Mouse (Mus musculus) liver, embryonic 15.5 days (tissue): ENCODE measurements around the gene Il4. TPM values are rescaled to one million over a fixed set of nuclear protein-coding genes. Genes with fewer than 3 reads are reported as not detected.
A peak's percentile ranks its signal among the peaks of the same experiment; 100 is the strongest.

Experiments used
- ATAC-seq: fragments of 200-750 bp; cut with Nextera tagmentation; 2 replicates; pipeline ENCODE4 v1.8.0; 2017; ENCODE audit warnings: moderate number of reproducible peaks, mild to moderate bottlenecking, moderate library complexity; ENCODE audit not compliant: insufficient read depth
- H3K27ac ChIP-seq: fragments of 300-500 bp; sonication (generic); replicated peaks from 2 replicates; pipeline ENCODE4 v1.5.1; 2015; ENCODE audit warnings: mild to moderate bottlenecking, inconsistent platforms
- H3K27me3 ChIP-seq: fragments of 300-500 bp; sonication (generic); 2 replicates; pipeline ENCODE4 v1.6.1; 2015; ENCODE audit warnings: mild to moderate bottlenecking, inconsistent platforms
- H3K36me3 ChIP-seq: fragments of 300-500 bp; sonication (generic); replicated peaks from 2 replicates; pipeline ENCODE4 v1.6.1; 2015; ENCODE audit warnings: moderate library complexity, mild to moderate bottlenecking, inconsistent platforms
- H3K4me1 ChIP-seq: fragments of 300-500 bp; sonication (generic); replicated peaks from 2 replicates; pipeline ENCODE4 v1.6.1; 2015; ENCODE audit warnings: inconsistent platforms
- H3K4me2 ChIP-seq: fragments of 300-500 bp; sonication (generic); 2 replicates; pipeline ENCODE4 v1.6.1; 2015; ENCODE audit warnings: moderate library complexity, mild to moderate bottlenecking, inconsistent platforms
- H3K4me3 ChIP-seq: fragments of 300-500 bp; sonication (generic); replicated peaks from 2 replicates; pipeline ENCODE4 v1.5.1; 2015; ENCODE audit warnings: mild to moderate bottlenecking, inconsistent platforms
- H3K9ac ChIP-seq: fragments of 300-500 bp; sonication (generic); 2 replicates; pipeline ENCODE4 v1.6.1; 2015; ENCODE audit warnings: moderate library complexity, mild to moderate bottlenecking, inconsistent platforms
- H3K9me3 ChIP-seq: fragments of 300-500 bp; sonication (generic); replicated peaks from 2 replicates; pipeline ENCODE4 v1.6.1; 2016; ENCODE audit warnings: inconsistent platforms
- WGBS: fragments of 180-500 bp; shearing (Covaris S2); methylation state at CpG from one replicate; pipeline ENCODE4 v1.1.7; 2015; ENCODE audit warnings: mixed read lengths; ENCODE audit not compliant: insufficient replicate concordance; 5-methylcytosine and 5-hydroxymethylcytosine counted together
- polyA plus RNA-seq: library from polyadenylated mRNA; unstranded; fragments of >200 nt; fragmentation: Nextera tagmentation; extraction: Ambion mirVana; gene quantifications from 2 replicates; pipeline ENCODE4 v1.2.1, GENCODE M21; 2015

Gene Il4
- polyA plus RNA-seq, 1 experiment from 2014 or later = 0.35 TPM

- WGBS = 54% methylated on average over 12 of the region's 12 CpGs
Measured at GRCm38 (mm10) chr11:53642744-53643279, 24.3 kb upstream of the Il4 start.

GRCm38 (mm10) chr11:53637803-53638260 lies 19.4 kb upstream of the Il4 start:
- no peak for ATAC-seq
- H3K4me2 ChIP-seq = no peak overlapping the region
- H3K9ac ChIP-seq = no peak overlapping the region
- no peak overlapping the region for H3K27ac ChIP-seq
- peaks cover 8% of the 10 kb centered on the region for H3K4me1 ChIP-seq
- H3K4me3 ChIP-seq = no peak overlapping the region
- peaks cover 34% of the 10 kb centered on the region for H3K27me3 ChIP-seq
- no peaks in the 10 kb centered on the region for H3K36me3 ChIP-seq
- H3K9me3 ChIP-seq = no peaks in the 10 kb centered on the region
- WGBS = 64% methylated on average over 10 of the region's 10 CpGs

More at GRCm38 (mm10) chr11:53642744-53643279, 24.3 kb upstream of the Il4 start:
- no peak for ATAC-seq
- no peaks in the 10 kb centered on the region; the same call in 1 of the 2 replicates for H3K4me1 ChIP-seq
- H3K27me3 ChIP-seq = peaks cover 7% of the 10 kb centered on the region
- no peak overlapping the region for H3K4me3 ChIP-seq
- H3K36me3 ChIP-seq = no peaks in the 10 kb centered on the region
- H3K4me2 ChIP-seq = no peak overlapping the region
- no peak overlapping the region for H3K27ac ChIP-seq
- H3K9ac ChIP-seq = no peak overlapping the region
- H3K9me3 ChIP-seq = no peaks in the 10 kb centered on the region

GRCm38 (mm10) chr11:53637046-53637802 lies 18.8 kb upstream of the Il4 start:
- Histone ChIP-seq H3K4me1 (peaks cover 8% of the 10 kb centered on the region), H3K27ac (no peak overlapping the region), H3K27me3 (peaks cover 34% of the 10 kb centered on the region), H3K36me3 (no peaks in the 10 kb centered on the region), H3K9me3 (no peaks in the 10 kb centered on the region), H3K4me2 (no peak overlapping the region), H3K4me3 (no peak overlapping the region), H3K9ac (no peak overlapping the region)
- no peak for ATAC-seq
- 30% methylated on average over 21 of the region's 21 CpGs for WGBS

GRCm38 (mm10) chr11:53636183-53636646 lies 17.7 kb upstream of the Il4 start:
- Histone ChIP-seq H3K36me3 (no peaks in the 10 kb centered on the region), H3K4me3 (peak overlapping the region; percentile 35), H3K4me2 (peak overlapping the region; percentile 65), H3K9me3 (no peaks in the 10 kb centered on the region), H3K27me3 (peaks cover 30% of the 10 kb centered on the region), H3K9ac (no peak overlapping the region), H3K27ac (no peak overlapping the region), H3K4me1 (peaks cover 8% of the 10 kb centered on the region)
- 2% methylated on average over 40 of the region's 40 CpGs for WGBS
- no peak for ATAC-seq

- Histone ChIP-seq H3K9me3 (no peaks in the 10 kb centered on the region), H3K4me1 (peaks cover 8% of the 10 kb centered on the region), H3K4me2 (peak overlapping the region; percentile 65), H3K27me3 (peaks cover 29% of the 10 kb centered on the region), H3K9ac (no peak overlapping the region), H3K27ac (no peak overlapping the region), H3K36me3 (no peaks in the 10 kb centered on the region), H3K4me3 (peak overlapping the region; percentile 35)
- WGBS = 32% methylated on average over 9 of the region's 9 CpGs
- ATAC-seq = no peak
Measured at GRCm38 (mm10) chr11:53635590-53636182, 17.2 kb upstream of the Il4 start.

GRCm38 (mm10) chr11:53634556-53634955 lies 16.1 kb upstream of the Il4 start, which contains the start of gene Il13:
TSS of gene Il13 (minus strand) at chr11:53634702.
- 74% methylated on average over 8 of the region's 8 CpGs for WGBS
- ATAC-seq = no peak
- no peaks in the 10 kb centered on the region for H3K36me3 ChIP-seq
- H3K27me3 ChIP-seq = peaks cover 29% of the 10 kb centered on the region
- H3K9me3 ChIP-seq = no peaks in the 10 kb centered on the region
- H3K27ac ChIP-seq = no peak within 1 kb of the TSS
- H3K4me2 ChIP-seq = no peak within 1 kb of the TSS
- H3K4me1 ChIP-seq = peaks cover 8% of the 10 kb centered on the region
- H3K9ac ChIP-seq = no peak within 1 kb of the TSS
- H3K4me3 ChIP-seq = no peak within 1 kb of the TSS

- Histone ChIP-seq H3K9me3 (no peaks in the 10 kb centered on the region), H3K4me2 (no peak overlapping the region), H3K27me3 (peaks cover 29% of the 10 kb centered on the region), H3K9ac (no peak overlapping the region), H3K36me3 (no peaks in the 10 kb centered on the region), H3K4me3 (no peak overlapping the region), H3K4me1 (peaks cover 8% of the 10 kb centered on the region), H3K27ac (no peak overlapping the region)
- ATAC-seq = no peak
- WGBS = 56% methylated on average over 7 of the region's 7 CpGs
Measured at GRCm38 (mm10) chr11:53633644-53634043, 15.2 kb upstream of the Il4 start.

GRCm38 (mm10) chr11:53632122-53632733 lies 13.8 kb upstream of the Il4 start:
- Histone ChIP-seq H3K27me3 (peaks cover 22% of the 10 kb centered on the region), H3K27ac (no peak overlapping the region), H3K4me1 (peaks cover 14% of the 10 kb centered on the region), H3K4me3 (no peak overlapping the region), H3K9ac (no peak overlapping the region), H3K9me3 (no peaks in the 10 kb centered on the region), H3K4me2 (no peak overlapping the region), H3K36me3 (no peaks in the 10 kb centered on the region)
- WGBS = 76% methylated on average over 14 of the region's 14 CpGs
- no peak for ATAC-seq

- H3K4me3 ChIP-seq = no peak overlapping the region
- no peaks in the 10 kb centered on the region for H3K36me3 ChIP-seq
- H3K9me3 ChIP-seq = no peaks in the 10 kb centered on the region; the same call in 1 of the 2 replicates
- 0 out of 2 replicates have a peak overlapping the region, but pooled peaks have one; percentile 6 for H3K27ac ChIP-seq
- H3K4me2 ChIP-seq = no peak overlapping the region
- ATAC-seq = peak; percentile 53; the same call in 1 of the 2 replicates
- WGBS = 4% methylated on average over 1 of the region's 1 CpGs
- H3K9ac ChIP-seq = no peak overlapping the region
- no peaks in the 10 kb centered on the region for H3K27me3 ChIP-seq
- peaks cover 34% of the 10 kb centered on the region for H3K4me1 ChIP-seq
Measured at GRCm38 (mm10) chr11:53627859-53628258, 9.4 kb upstream of the Il4 start.

GRCm38 (mm10) chr11:53626802-53627373 lies 8.4 kb upstream of the Il4 start:
- H3K36me3 ChIP-seq = no peaks in the 10 kb centered on the region
- peak; percentile 57 for ATAC-seq
- H3K9me3 ChIP-seq = no peaks in the 10 kb centered on the region; the same call in 1 of the 2 replicates
- WGBS = 35% methylated on average over 17 of the region's 17 CpGs
- H3K4me1 ChIP-seq = peaks cover 34% of the 10 kb centered on the region
- H3K27me3 ChIP-seq = no peaks in the 10 kb centered on the region
- no peak overlapping the region for H3K4me3 ChIP-seq
- peak overlapping the region; percentile 40 for H3K4me2 ChIP-seq
- peak overlapping the region; percentile 25; the same call in 1 of the 2 replicates for H3K9ac ChIP-seq
- peak overlapping the region; percentile 6; the same call in 1 of the 2 replicates for H3K27ac ChIP-seq
